Mouse (Mus musculus) embryonic fibroblast, embryonic 13.5 days (primary cell): ENCODE measurements around the gene Grin2a. TPM values are rescaled to one million over a fixed set of nuclear protein-coding genes. Genes with fewer than 3 reads are reported as not detected.

Source experiments
- H3K27ac ChIP-seq: 2 replicates; pipeline ENCODE4 v1.5.1; 2012; ENCODE audit warnings: low read length, control low read depth, inconsistent platforms; ENCODE audit not compliant: insufficient read depth
- H3K4me1 ChIP-seq: 2 replicates; pipeline ENCODE4 v1.6.1; 2011; ENCODE audit warnings: low read length; ENCODE audit not compliant: control insufficient read depth, insufficient read depth
- H3K4me3 ChIP-seq: 2 replicates; pipeline ENCODE4 v1.5.1; 2011; ENCODE audit warnings: mild to moderate bottlenecking, control low read depth, low read length; ENCODE audit not compliant: insufficient read depth
- CTCF ChIP-seq: IDR thresholded peaks from 2 replicates; pipeline ENCODE4 v1.5.1; 2011; ENCODE audit warnings: mild to moderate bottlenecking, control low read depth, low read length, moderate library complexity, borderline replicate concordance; ENCODE audit not compliant: insufficient read depth
- POLR2A ChIP-seq: IDR thresholded peaks from 2 replicates; pipeline ENCODE4 v1.6.1; 2011; ENCODE audit warnings: low read depth, mild to moderate bottlenecking, control low read depth, low read length, moderate library complexity
- polyA plus RNA-seq: library from polyadenylated mRNA; stranded (reverse); fragments of >200 nt; gene quantifications from 2 replicates; pipeline ENCODE4 v1.2.4, GENCODE M21; 2011; ENCODE audit warnings: low read depth; ENCODE audit not compliant: missing spikeins, insufficient read length

The Grin2a gene
- polyA plus RNA-seq, 1 experiment: 0.11 TPM

GRCm38 (mm10) chr16:9678750-9679149 is 316.6 kb downstream of the Grin2a start:
- Histone ChIP-seq H3K27ac (no peak overlapping the region), H3K4me1 (no peaks in the 10 kb centered on the region), H3K4me3 (no peak overlapping the region)
- TF ChIP-seq CTCF (no peak), POLR2A (no peak)

- H3K4me1 ChIP-seq: no peaks in the 10 kb centered on the region
- no peak overlapping the region for H3K27ac ChIP-seq
- H3K4me3 ChIP-seq: no peak overlapping the region
- TF ChIP-seq POLR2A (no peak), CTCF (no peak)
Observed at GRCm38 (mm10) chr16:9672390-9672789, 323.0 kb downstream of the Grin2a start.

GRCm38 (mm10) chr16:9671222-9671621 is 324.1 kb downstream of the Grin2a start:
- no peak overlapping the region for H3K4me3 ChIP-seq
- H3K27ac ChIP-seq: no peak overlapping the region
- TF ChIP-seq POLR2A (no peak), CTCF (no peak)
- no peaks in the 10 kb centered on the region for H3K4me1 ChIP-seq

- Histone ChIP-seq H3K27ac (no peak overlapping the region), H3K4me3 (no peak overlapping the region), H3K4me1 (no peaks in the 10 kb centered on the region)
- no peak for TF ChIP-seq POLR2A
- TF ChIP-seq CTCF: no peak
Observed at GRCm38 (mm10) chr16:9670750-9671161, 324.6 kb downstream of the Grin2a start.

- H3K4me3 ChIP-seq: no peak overlapping the region
- H3K27ac ChIP-seq: no peak overlapping the region
- TF ChIP-seq POLR2A: no peak
- TF ChIP-seq CTCF: no peak
- H3K4me1 ChIP-seq: no peaks in the 10 kb centered on the region
Observed at GRCm38 (mm10) chr16:9665896-9666295, 329.5 kb downstream of the Grin2a start.

GRCm38 (mm10) chr16:9664060-9664459 is 331.3 kb downstream of the Grin2a start:
- Histone ChIP-seq H3K27ac (no peak overlapping the region), H3K4me1 (no peaks in the 10 kb centered on the region), H3K4me3 (no peak overlapping the region)
- no peak for TF ChIP-seq POLR2A
- no peak for TF ChIP-seq CTCF

GRCm38 (mm10) chr16:9663508-9663907 is 331.9 kb downstream of the Grin2a start:
- no peaks in the 10 kb centered on the region for H3K4me1 ChIP-seq
- TF ChIP-seq POLR2A (no peak), CTCF (no peak)
- H3K4me3 ChIP-seq: no peak overlapping the region
- H3K27ac ChIP-seq: no peak overlapping the region

GRCm38 (mm10) chr16:9625652-9626444 is 369.5 kb downstream of the Grin2a start:
- Histone ChIP-seq H3K27ac (no peak overlapping the region), H3K4me1 (no peaks in the 10 kb centered on the region), H3K4me3 (no peak overlapping the region)
- TF ChIP-seq CTCF (no peak), POLR2A (no peak)

- TF ChIP-seq CTCF (no peak), POLR2A (no peak)
- Histone ChIP-seq H3K27ac (no peak overlapping the region), H3K4me3 (no peak overlapping the region), H3K4me1 (no peaks in the 10 kb centered on the region)
Observed at GRCm38 (mm10) chr16:9624346-9624745, 371.0 kb downstream of the Grin2a start.

- no peaks in the 10 kb centered on the region for H3K4me1 ChIP-seq
- TF ChIP-seq CTCF (no peak), POLR2A (no peak)
- H3K27ac ChIP-seq: no peak overlapping the region
- H3K4me3 ChIP-seq: no peak overlapping the region
Observed at GRCm38 (mm10) chr16:9618206-9618605, 377.2 kb downstream of the Grin2a start.
